In the genomic region with DNA sequence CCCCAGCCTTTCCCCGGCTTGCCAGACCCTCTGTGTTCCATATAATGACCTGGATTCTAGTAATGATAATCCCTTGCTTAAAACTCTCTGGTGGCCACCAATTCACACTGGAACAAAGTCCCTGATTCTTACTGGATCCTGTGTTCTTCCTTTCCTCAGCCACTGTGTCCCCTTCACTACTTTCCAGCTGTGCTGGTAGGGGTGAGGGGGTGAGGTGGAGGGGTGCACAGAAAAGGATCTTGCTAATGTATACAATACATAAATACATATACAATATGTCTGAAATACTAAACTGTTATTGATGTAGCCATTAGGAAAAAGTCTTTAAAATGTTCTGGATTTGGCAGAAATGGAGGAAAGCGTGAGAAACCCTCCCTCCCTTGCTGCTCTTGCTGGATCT, we compare ENCODE assay signal across 9 mouse cellular contexts. TPM values are rescaled to one million over a fixed set of nuclear protein-coding genes. Genes with fewer than 3 reads are reported as not detected.
DNase-seq lines count a peak whose midpoint lies in the region; ATAC-seq and TF ChIP-seq lines count a peak whose summit lies in the region.
"Had no signal": no experiment of that assay in that cellular context is flagged by ENCODE, and none has a peak within 500 bp of the region (broad histone marks: within the 10 kb centered on the region; RNA-seq: fewer than 3 reads in every experiment).

No protein-coding gene starts in this region.

- H3K27me3 ChIP-seq in lung, embryonic 14.5 days (ENCODE audit: insufficient read depth, low read length), result no peaks in the 10 kb centered on the region
- H3K27me3 ChIP-seq in forebrain, embryonic 10.5 days (ENCODE audit: poor library complexity, severe bottlenecking), result no peaks in the 10 kb centered on the region
- no peaks in the 10 kb centered on the region for H3K27me3 ChIP-seq in limb, embryonic 13.5 days
- H3K27me3 ChIP-seq in thymus, adult 2 months (ENCODE audit: control insufficient read depth, insufficient read depth, low read length), result no peaks in the 10 kb centered on the region

- H3K4me2 ChIP-seq in lung, embryonic 14.5 days, result peak overlapping the region; percentile 90
- H3K4me2 ChIP-seq in limb, embryonic 13.5 days (replicated peaks), result peak overlapping the region; percentile 86

- H3K27ac ChIP-seq in lung, embryonic 14.5 days (ENCODE audit: low read depth), result no peak overlapping the region
- peak overlapping the region; percentile 89 for H3K27ac ChIP-seq in forebrain, embryonic 10.5 days
- H3K27ac ChIP-seq in limb, embryonic 13.5 days, result no peak overlapping the region
- H3K27ac ChIP-seq in thymus, adult 2 months (ENCODE audit: control insufficient read depth, insufficient read depth, low read length), result peak overlapping the region; percentile 92

- WGBS in lung, embryonic 14.5 days, result 87% methylated on average over 2 of the region's 2 CpGs
- WGBS in forebrain, embryonic 10.5 days, result 91% methylated on average over 2 of the region's 2 CpGs
- WGBS in limb, embryonic 13.5 days, result 92% methylated on average over 2 of the region's 2 CpGs
- 88% methylated on average over 2 of the region's 2 CpGs for WGBS in thymus, adult 2 months

- TF ChIP-seq CTCF in lung, embryonic 14.5 days (IDR thresholded peaks at IDR 0.05; ENCODE audit: low read depth), result no peak
- no peak for TF ChIP-seq CTCF in thymus, adult 2 months (IDR thresholded peaks at IDR 0.05; ENCODE audit: borderline replicate concordance, control insufficient read depth, extremely low read depth, insufficient read depth, low read length, poor library complexity)

- H3K36me3 ChIP-seq in lung, embryonic 14.5 days (ENCODE audit: insufficient read depth), result peaks cover 41% of the 10 kb centered on the region
- peaks cover 64% of the 10 kb centered on the region for H3K36me3 ChIP-seq in forebrain, embryonic 10.5 days (replicated peaks)
- peaks cover 50% of the 10 kb centered on the region for H3K36me3 ChIP-seq in limb, embryonic 13.5 days
- H3K36me3 ChIP-seq in thymus, adult 2 months (ENCODE audit: control insufficient read depth, insufficient read depth, low read length), result peaks cover 13% of the 10 kb centered on the region

- DNase-seq in lung, embryonic 14.5 days, result no peak
- DNase-seq in lung, postnatal 10 days, result no peak
- DNase-seq in forebrain, embryonic 10.5 days (ENCODE audit: extremely low spot score, low spot score), result no peak
- peak; percentile 46 for DNase-seq in thymus, adult 2 months
- no peak for DNase-seq in adrenal gland, adult 18-20 months (ENCODE audit: low spot score in 2 of 2)
- no peak for DNase-seq in spleen, adult 18-20 months
- DNase-seq in yolk sac, embryonic 10.5 days (ENCODE audit: low spot score), result no peak
- DNase-seq: lung, adult 2 months had no signal

- H3K9ac ChIP-seq in lung, embryonic 14.5 days, result no peak overlapping the region
- no peak overlapping the region for H3K9ac ChIP-seq in limb, embryonic 13.5 days

- H3K9me3 ChIP-seq in lung, embryonic 14.5 days (ENCODE audit: low read depth, low read length), result no peaks in the 10 kb centered on the region; the same call in 1 of the 2 replicates
- H3K9me3 ChIP-seq in forebrain, embryonic 10.5 days, result peaks cover 14% of the 10 kb centered on the region
- peaks cover 9% of the 10 kb centered on the region; the same call in 1 of the 2 replicates for H3K9me3 ChIP-seq in limb, embryonic 13.5 days

- peaks cover 7% of the 10 kb centered on the region for H3K4me1 ChIP-seq in lung, embryonic 14.5 days (ENCODE audit: insufficient read depth)
- H3K4me1 ChIP-seq in forebrain, embryonic 10.5 days, result peaks cover 22% of the 10 kb centered on the region
- peaks cover 15% of the 10 kb centered on the region for H3K4me1 ChIP-seq in limb, embryonic 13.5 days
- peaks cover 25% of the 10 kb centered on the region for H3K4me1 ChIP-seq in thymus, adult 2 months (replicated peaks; ENCODE audit: control insufficient read depth, insufficient read depth, low read length)

- no peak for ATAC-seq in lung, embryonic 14.5 days (ENCODE audit: insufficient read depth)
- ATAC-seq in limb, embryonic 13.5 days (ENCODE audit: low FRiP score, low read depth), result no peak

- TF ChIP-seq POLR2A in thymus, adult 2 months (IDR thresholded peaks at IDR 0.05; ENCODE audit: control insufficient read depth, extremely low read depth, insufficient read depth, low read length, poor library complexity), result no peak

- H3K4me3 ChIP-seq in lung, embryonic 14.5 days (ENCODE audit: low read depth, low read length), result no peak overlapping the region
- H3K4me3 ChIP-seq in forebrain, embryonic 10.5 days, result peak overlapping the region; percentile 72
- peak overlapping the region; percentile 63; the same call in 1 of the 2 replicates for H3K4me3 ChIP-seq in limb, embryonic 13.5 days
- peak overlapping the region; percentile 14 for H3K4me3 ChIP-seq in thymus, adult 2 months (ENCODE audit: control insufficient read depth, insufficient read depth, low read length)

RNA-seq across cellular contexts. Expression of gene Chchd5, which starts 1.3 kb away (rescaled TPM):
- polyA plus RNA-seq in lung, embryonic 14.5 days (2014; fragmentation: Nextera tagmentation; extraction: Ambion mirVana), result 25.7 and 28.2 TPM in 2 replicates
- polyA plus RNA-seq in forebrain, embryonic 10.5 days (2016; fragmentation: Nextera tagmentation; extraction: Ambion mirVana), result 24.1 and 25.2 TPM in 2 replicates
- polyA plus RNA-seq in limb, embryonic 13.5 days (2015; fragmentation: Nextera tagmentation; extraction: Ambion mirVana), result 29.1 and 30.1 TPM in 2 replicates
- polyA plus RNA-seq in thymus, adult 2 months (2012; rRNA removed), result 55.5 and 65.2 TPM in 2 replicates
- 10 to 100 TPM; 15.9 to 21.3 TPM for total RNA-seq in adrenal gland, adult 18-20 months (2021)

RNA-seq across cellular contexts. Expression of gene Polr1b, which starts 30.0 kb away (rescaled TPM):
- 22.6 and 28.5 TPM in 2 replicates for polyA plus RNA-seq in lung, embryonic 14.5 days (2014; fragmentation: Nextera tagmentation; extraction: Ambion mirVana)
- polyA plus RNA-seq in forebrain, embryonic 10.5 days (2016; fragmentation: Nextera tagmentation; extraction: Ambion mirVana), result 47.6 and 48.8 TPM in 2 replicates
- polyA plus RNA-seq in limb, embryonic 13.5 days (2015; fragmentation: Nextera tagmentation; extraction: Ambion mirVana), result 28.6 and 30.4 TPM in 2 replicates
- 24.2 and 28.0 TPM in 2 replicates for polyA plus RNA-seq in thymus, adult 2 months (2012; rRNA removed)
- total RNA-seq in adrenal gland, adult 18-20 months (2021), result 10 to 100 TPM; 18.3 to 19.0 TPM

Comparison
In these comparisons a context has a peak if more than half of its experiments do, and no peak if none do; other contexts are left out.
1. H3K27ac ChIP-seq: peak in forebrain, embryonic 10.5 days (single experiment) and thymus, adult 2 months (single experiment); none in lung, embryonic 14.5 days (single experiment) and limb, embryonic 13.5 days (single experiment).